Mouse (Mus musculus) macrophage (primary cell): Measurements from ENCODE around the gene Sec61g. TPM values are rescaled to one million over a fixed set of nuclear protein-coding genes. Genes with fewer than 3 reads are reported as not detected.

ENCODE experiments used
- H3K27ac ChIP-seq: fragments of 350-480 bp; formaldehyde crosslinking; 2 replicates; pipeline ENCODE4 v1.9.0; 2021
- H3K36me3 ChIP-seq: fragments of 350-480 bp; formaldehyde crosslinking; 2 replicates; pipeline ENCODE4 v1.9.0; 2021; ENCODE audit errors: inconsistent target
- H3K4me3 ChIP-seq: fragments of 350-480 bp; formaldehyde crosslinking; 2 replicates; pipeline ENCODE4 v1.9.0; 2021; ENCODE audit errors: inconsistent target
- H3K79me2 ChIP-seq: fragments of 350-480 bp; formaldehyde crosslinking; 2 replicates; pipeline ENCODE4 v1.9.0; 2021; ENCODE audit errors: inconsistent target
- WGBS: methylation state at CpG from one replicate; pipeline ENCODE4 v1.1.7; 2026; ENCODE audit warnings: inconsistent platforms; ENCODE audit not compliant: missing documents; 5-methylcytosine and 5-hydroxymethylcytosine counted together
- polyA plus RNA-seq: library from polyadenylated mRNA; stranded (reverse); fragments of 250-400 nt; gene quantifications from 3 replicates; pipeline ENCODE4 v1.2.4, GENCODE M21; 2018; ENCODE audit warnings: inconsistent platforms

Gene Sec61g
- polyA plus RNA-seq, 1 experiment from 2014 or later, result 9.1 TPM

DNA sequence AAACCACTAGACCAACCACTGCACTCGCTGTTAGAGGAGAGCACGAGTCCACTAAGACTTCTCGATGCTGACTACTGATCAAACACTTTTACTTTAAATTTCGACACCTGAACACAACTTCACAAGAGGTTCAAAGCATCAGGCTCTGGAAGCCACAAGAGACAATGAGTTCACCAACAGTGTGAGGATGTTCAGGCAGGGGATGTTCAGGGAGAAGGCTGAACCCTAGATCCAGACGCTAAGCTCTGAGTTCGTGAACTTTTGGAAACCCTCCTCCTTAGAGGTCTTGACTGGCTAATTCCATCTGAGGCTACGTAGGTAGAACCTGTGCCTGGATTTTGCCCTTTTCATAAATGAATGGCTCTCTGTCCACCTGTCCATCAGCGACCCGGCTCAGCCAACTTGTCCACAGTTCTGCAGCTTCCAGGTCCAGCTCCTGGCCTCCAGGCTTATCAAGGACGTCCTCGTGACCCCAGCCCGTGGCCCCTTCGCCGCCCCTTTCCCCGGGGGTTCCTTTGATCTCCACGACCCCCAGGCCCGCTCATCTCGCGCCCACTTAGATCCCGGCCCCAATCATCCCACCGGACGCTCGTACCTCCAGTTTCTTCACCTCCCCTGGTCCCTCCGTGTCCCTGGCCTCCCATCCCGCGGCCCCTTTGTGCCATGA, 766 bp downstream of the Sec61g start:
- H3K27ac ChIP-seq, result peak overlapping the region; percentile 81
- WGBS, result 2% methylated on average over 26 of the region's 26 CpGs
- H3K36me3 ChIP-seq, result peaks cover 17% of the 10 kb centered on the region; the same call in 1 of the 2 replicates

DNA sequence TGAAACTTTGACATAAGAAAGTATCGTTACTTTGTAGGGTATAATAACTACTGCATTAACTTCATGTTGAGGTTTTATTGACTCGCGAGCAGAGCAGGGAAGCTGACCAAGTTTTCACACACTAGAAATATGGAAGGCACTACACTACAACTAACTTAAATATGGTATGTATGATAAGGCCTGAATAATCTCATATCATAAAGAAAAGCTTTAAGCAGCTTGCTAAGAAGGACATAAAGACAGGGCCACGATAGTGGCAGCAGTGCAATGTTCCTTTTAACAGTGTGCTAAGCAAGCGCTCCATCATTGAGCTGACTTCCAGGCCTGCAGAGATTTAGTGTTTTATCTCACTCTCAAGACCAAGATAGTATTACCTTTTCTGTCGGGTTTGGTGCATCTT, 2.3 kb downstream of the Sec61g start:
- H3K79me2 ChIP-seq, result peaks cover 49% of the 10 kb centered on the region
- H3K27ac ChIP-seq, result no peak overlapping the region
- H3K4me3 ChIP-seq, result no peak overlapping the region
- peaks cover 33% of the 10 kb centered on the region for H3K36me3 ChIP-seq
- WGBS, result 97% methylated on average over 6 of the region's 6 CpGs

More for the DNA sequence above, 766 bp downstream of the Sec61g start:
- Histone ChIP-seq H3K79me2 (peaks cover 49% of the 10 kb centered on the region), H3K4me3 (peak overlapping the region; percentile 99)

- Histone ChIP-seq H3K79me2 (peaks cover 49% of the 10 kb centered on the region), H3K4me3 (no peak overlapping the region), H3K27ac (no peak overlapping the region), H3K36me3 (peaks cover 40% of the 10 kb centered on the region)
- 93% methylated on average over 5 of the region's 5 CpGs for WGBS
These were observed 5.1 kb downstream of the Sec61g start for GRCm38 (mm10) chr11:16503150-16503549.

DNA sequence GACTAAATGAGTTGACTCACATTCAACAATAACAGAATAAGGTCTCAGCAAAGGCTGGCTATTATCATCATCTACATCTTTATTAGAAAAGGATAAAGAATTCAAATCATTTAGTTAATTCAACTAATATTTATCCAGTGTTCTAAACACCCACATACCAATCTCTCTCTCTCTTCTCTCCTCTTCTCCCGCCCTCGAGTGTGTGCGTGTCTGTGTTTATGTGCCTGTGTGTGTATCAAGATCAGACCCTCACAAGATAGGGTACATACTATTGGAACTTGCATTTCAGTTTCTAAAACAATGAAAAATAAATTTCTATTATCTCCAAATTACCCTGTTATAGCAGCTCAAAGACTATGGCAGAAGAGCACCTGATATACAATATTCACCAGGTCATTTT, 5.5 kb downstream of the Sec61g start:
- peaks cover 46% of the 10 kb centered on the region for H3K79me2 ChIP-seq
- WGBS, result 85% methylated on average over 3 of the region's 3 CpGs
- H3K4me3 ChIP-seq, result no peak overlapping the region
- H3K36me3 ChIP-seq, result peaks cover 40% of the 10 kb centered on the region
- no peak overlapping the region for H3K27ac ChIP-seq

GRCm38 (mm10) chr11:16498756-16499680, 9.3 kb downstream of the Sec61g start:
- H3K36me3 ChIP-seq, result peaks cover 33% of the 10 kb centered on the region
- 89% methylated on average over 1 of the region's 1 CpGs for WGBS

More at GRCm38 (mm10) chr11:16498756-16499680, 9.3 kb downstream of the Sec61g start:
- H3K79me2 ChIP-seq, result peaks cover 9% of the 10 kb centered on the region; the same call in 1 of the 2 replicates
- H3K27ac ChIP-seq, result no peak overlapping the region
- no peak overlapping the region for H3K4me3 ChIP-seq

Other genes starting within 250 kb of the Sec61g start
- gene Egfr, start 243.7 kb upstream of the Sec61g start, polyA plus RNA-seq, result 0.02 to 0.22 TPM (median 0.09 TPM) in 3 replicates